Mouse (Mus musculus) midbrain, postnatal 0 days (tissue): ENCODE results near the gene Cblb. TPM values are rescaled to one million over a fixed set of nuclear protein-coding genes. Genes with fewer than 3 reads are reported as not detected.

Experiments
- ATAC-seq: fragments of 200-750 bp; cut with Nextera tagmentation; 2 replicates; pipeline ENCODE4 v1.8.0; 2017; ENCODE audit warnings: moderate number of reproducible peaks, mild to moderate bottlenecking, moderate TSS enrichment, moderate library complexity; ENCODE audit not compliant: low FRiP score
- DNase-seq: peaks from one replicate; pipeline ENCODE4 v3.0.0-alpha.2; 2015; ENCODE audit warnings: low spot score
- H3K27ac ChIP-seq: fragments of 300-500 bp; sonication (generic); 2 replicates; pipeline ENCODE4 v1.5.1; 2014; ENCODE audit warnings: low read depth, mild to moderate bottlenecking, low read length, mixed read lengths
- H3K27me3 ChIP-seq: fragments of 300-500 bp; sonication (generic); 2 replicates; pipeline ENCODE4 v1.6.1; 2014; ENCODE audit warnings: low read length, control low read depth, mixed read lengths; ENCODE audit not compliant: insufficient read depth
- H3K36me3 ChIP-seq: fragments of 300-500 bp; sonication (generic); 2 replicates; pipeline ENCODE4 v1.6.1; 2014; ENCODE audit warnings: low read length, control low read depth, mixed read lengths; ENCODE audit not compliant: insufficient read depth
- H3K4me1 ChIP-seq: fragments of 300-500 bp; sonication (generic); 2 replicates; pipeline ENCODE4 v1.6.1; 2014; ENCODE audit warnings: mild to moderate bottlenecking, control low read depth, antibody characterized with exemption, low read length, mixed read lengths; ENCODE audit not compliant: insufficient read depth
- H3K4me2 ChIP-seq: fragments of 300-500 bp; sonication (generic); 2 replicates; pipeline ENCODE4 v1.6.1; 2014; ENCODE audit warnings: low read depth, mild to moderate bottlenecking, low read length, mixed read lengths; ENCODE audit not compliant: poor library complexity, severe bottlenecking
- H3K4me3 ChIP-seq: fragments of 300-500 bp; sonication (generic); 2 replicates; pipeline ENCODE4 v1.5.1; 2014; ENCODE audit warnings: low read depth, mild to moderate bottlenecking, low read length, moderate library complexity
- H3K9ac ChIP-seq: fragments of 300-500 bp; sonication (generic); replicated peaks from 2 replicates; pipeline ENCODE4 v1.6.1; 2014; ENCODE audit warnings: mild to moderate bottlenecking, low read length, moderate library complexity, mixed read lengths; ENCODE audit not compliant: poor library complexity, severe bottlenecking
- H3K9me3 ChIP-seq: fragments of 300-500 bp; sonication (generic); 2 replicates; pipeline ENCODE4 v1.6.1; 2016; ENCODE audit warnings: low read length, control low read depth
- CTCF ChIP-seq: IDR thresholded peaks from 2 replicates; pipeline ENCODE4 v1.5.1; 2016; ENCODE audit warnings: antibody characterized with exemption, mild to moderate bottlenecking
- WGBS: fragments of 180-500 bp; shearing (Covaris S2); extraction: QIAGEN DNeasy Blood & Tissue Kit; methylation state at CpG from one replicate; pipeline ENCODE4 v1.1.7; 2014; 5-methylcytosine and 5-hydroxymethylcytosine counted together
- polyA plus RNA-seq: library from polyadenylated mRNA; unstranded; fragments of >200 nt; fragmentation: Nextera tagmentation; extraction: Ambion mirVana; gene quantifications from 2 replicates; pipeline ENCODE4 v1.2.1, GENCODE M21; 2015
- total RNA-seq: library from RNA; depleted of rRNA; stranded (reverse); fragments of >200 nt; gene quantifications from 2 replicates; pipeline ENCODE4 v1.2.3, GENCODE M21; 2014

Gene Cblb
- total and polyA plus RNA-seq, 2 experiments from 2014 or later, result 4.5 to 12.0 TPM

- no peak for TF ChIP-seq CTCF
- DNase-seq (no peak), ATAC-seq (no peak)
- Histone ChIP-seq H3K9me3 (no peaks in the 10 kb centered on the region), H3K36me3 (no peaks in the 10 kb centered on the region), H3K4me1 (0 out of 2 replicates have a peak, but pooled peaks cover 4% of the 10 kb centered on the region), H3K4me2 (0 out of 2 replicates have a peak overlapping the region, but pooled peaks have one; percentile 3), H3K27ac (no peak overlapping the region), H3K9ac (no peak overlapping the region), H3K27me3 (no peaks in the 10 kb centered on the region), H3K4me3 (no peak overlapping the region)
- 38% methylated on average over 14 of the region's 14 CpGs for WGBS
These were observed 11.8 kb downstream of the Cblb start for GRCm38 (mm10) chr16:52042667-52043379.

DNA sequence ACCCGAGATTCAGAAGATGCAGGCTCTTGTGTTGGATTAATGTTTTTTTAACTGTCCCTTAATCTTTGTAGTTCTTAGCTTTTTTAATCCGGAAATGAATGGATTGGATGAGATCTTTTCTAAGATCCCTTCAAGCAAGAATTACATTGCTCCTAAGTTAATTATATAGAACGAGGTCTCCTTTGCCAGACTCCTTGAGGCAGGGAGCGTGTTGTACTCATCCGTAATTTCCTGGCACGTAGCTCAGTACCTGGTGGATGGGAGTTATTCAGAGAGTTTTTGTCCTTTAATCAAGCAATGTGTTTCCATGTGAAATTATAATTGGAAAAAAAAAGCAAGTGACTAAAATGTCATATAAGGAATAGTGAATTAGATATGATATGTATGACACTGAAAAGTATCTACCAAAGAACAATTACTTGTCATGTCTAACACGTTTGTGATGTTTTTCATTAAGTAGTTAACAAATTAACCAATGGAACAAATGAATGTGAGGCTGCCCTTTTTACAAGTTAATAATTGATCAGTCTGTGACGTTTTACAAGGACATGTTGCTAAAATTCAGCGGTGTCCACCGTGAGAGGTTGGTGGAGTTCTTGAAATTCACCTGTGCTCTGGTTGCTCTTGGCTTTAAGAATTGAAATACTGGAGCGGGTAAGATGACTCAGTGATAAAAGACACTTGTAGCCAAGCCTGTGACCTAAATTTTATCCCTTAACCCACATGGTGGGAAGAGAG is 12.5 kb downstream of the Cblb start:
- WGBS, result 62% methylated on average over 11 of the region's 11 CpGs
- no peak for TF ChIP-seq CTCF

DNA sequence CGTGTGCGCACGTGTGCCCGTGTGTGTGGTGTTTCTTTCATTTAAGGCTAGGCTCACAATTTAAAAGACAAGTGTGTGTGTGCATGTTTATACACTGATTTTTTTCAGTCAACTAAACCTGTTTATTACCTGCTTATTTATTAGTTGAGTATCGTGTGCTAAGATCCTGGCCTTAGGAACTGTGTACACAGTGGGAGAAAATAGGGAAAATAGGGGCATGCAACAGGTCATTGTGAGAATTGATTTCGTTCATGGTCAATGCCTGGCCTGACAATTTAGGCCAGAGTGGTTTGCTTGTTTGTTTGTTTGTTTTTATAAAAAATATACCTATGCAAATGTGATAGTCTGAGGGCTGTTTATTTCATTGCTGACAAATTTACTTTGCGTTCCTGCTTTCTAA is 13.5 kb downstream of the Cblb start:
- Histone ChIP-seq H3K4me1 (0 out of 2 replicates have a peak, but pooled peaks cover 4% of the 10 kb centered on the region), H3K4me3 (no peak overlapping the region), H3K9me3 (no peaks in the 10 kb centered on the region), H3K27me3 (no peaks in the 10 kb centered on the region), H3K27ac (no peak overlapping the region), H3K9ac (no peak overlapping the region), H3K4me2 (no peak overlapping the region), H3K36me3 (no peaks in the 10 kb centered on the region)
- 92% methylated on average over 7 of the region's 7 CpGs for WGBS
- no peak for DNase-seq
- no peak for ATAC-seq
- TF ChIP-seq CTCF, result no peak

More for the DNA sequence above, 12.5 kb downstream of the Cblb start:
- Histone ChIP-seq H3K27me3 (no peaks in the 10 kb centered on the region), H3K4me2 (no peak overlapping the region), H3K9me3 (no peaks in the 10 kb centered on the region), H3K4me1 (0 out of 2 replicates have a peak, but pooled peaks cover 4% of the 10 kb centered on the region), H3K36me3 (no peaks in the 10 kb centered on the region), H3K9ac (no peak overlapping the region), H3K4me3 (no peak overlapping the region), H3K27ac (no peak overlapping the region)
- ATAC-seq (no peak), DNase-seq (no peak)

GRCm38 (mm10) chr16:52044985-52045384 is 14.0 kb downstream of the Cblb start:
- Histone ChIP-seq H3K9me3 (no peaks in the 10 kb centered on the region), H3K4me3 (no peak overlapping the region), H3K27me3 (no peaks in the 10 kb centered on the region), H3K27ac (no peak overlapping the region), H3K4me1 (0 out of 2 replicates have a peak, but pooled peaks cover 4% of the 10 kb centered on the region), H3K36me3 (no peaks in the 10 kb centered on the region), H3K4me2 (no peak overlapping the region), H3K9ac (no peak overlapping the region)
- no peak for DNase-seq
- TF ChIP-seq CTCF, result no peak
- 93% methylated on average over 4 of the region's 4 CpGs for WGBS
- no peak for ATAC-seq

GRCm38 (mm10) chr16:52046464-52046863 is 15.4 kb downstream of the Cblb start:
- WGBS, result 94% methylated on average over 4 of the region's 4 CpGs
- no peak overlapping the region for H3K9ac ChIP-seq
- ATAC-seq (no peak), DNase-seq (no peak)
- no peaks in the 10 kb centered on the region for H3K27me3 ChIP-seq
- H3K4me1 ChIP-seq, result 0 out of 2 replicates have a peak, but pooled peaks cover 4% of the 10 kb centered on the region
- H3K4me2 ChIP-seq, result no peak overlapping the region
- H3K36me3 ChIP-seq, result no peaks in the 10 kb centered on the region
- no peak for TF ChIP-seq CTCF
- no peaks in the 10 kb centered on the region for H3K9me3 ChIP-seq
- H3K27ac ChIP-seq, result no peak overlapping the region
- no peak overlapping the region for H3K4me3 ChIP-seq

- no peak for ATAC-seq
- 86% methylated on average over 8 of the region's 8 CpGs for WGBS
These were observed 20.1 kb downstream of the Cblb start for GRCm38 (mm10) chr16:52051106-52051505.

More at GRCm38 (mm10) chr16:52051106-52051505, 20.1 kb downstream of the Cblb start:
- Histone ChIP-seq H3K36me3 (no peaks in the 10 kb centered on the region), H3K27me3 (no peaks in the 10 kb centered on the region), H3K4me3 (no peak overlapping the region), H3K9ac (no peak overlapping the region), H3K9me3 (no peaks in the 10 kb centered on the region), H3K27ac (no peak overlapping the region), H3K4me1 (0 out of 2 replicates have a peak, but pooled peaks cover 8% of the 10 kb centered on the region), H3K4me2 (no peak overlapping the region)
- TF ChIP-seq CTCF, result no peak
- no peak for DNase-seq
